Mouse (Mus musculus) embryonic fibroblast, embryonic 13.5 days (primary cell): ENCODE measurements around the gene Vash2. TPM values are rescaled to one million over a fixed set of nuclear protein-coding genes. Genes with fewer than 3 reads are reported as not detected.
A peak's percentile ranks its signal among the peaks of the same experiment; 100 is the strongest.
"Not testable (repeated sequence)": the region's sequence is repeated elsewhere in the genome, so short reads cannot be mapped to it uniquely, and the experiment has no call there.

ENCODE experiments used
- H3K27ac ChIP-seq: 2 replicates; pipeline ENCODE4 v1.5.1; 2012; ENCODE audit warnings: low read length, control low read depth, inconsistent platforms; ENCODE audit not compliant: insufficient read depth
- H3K4me1 ChIP-seq: 2 replicates; pipeline ENCODE4 v1.6.1; 2011; ENCODE audit warnings: low read length; ENCODE audit not compliant: control insufficient read depth, insufficient read depth
- H3K4me3 ChIP-seq: 2 replicates; pipeline ENCODE4 v1.5.1; 2011; ENCODE audit warnings: mild to moderate bottlenecking, control low read depth, low read length; ENCODE audit not compliant: insufficient read depth
- CTCF ChIP-seq: IDR thresholded peaks from 2 replicates; pipeline ENCODE4 v1.5.1; 2011; ENCODE audit warnings: mild to moderate bottlenecking, control low read depth, low read length, moderate library complexity, borderline replicate concordance; ENCODE audit not compliant: insufficient read depth
- POLR2A ChIP-seq: IDR thresholded peaks from 2 replicates; pipeline ENCODE4 v1.6.1; 2011; ENCODE audit warnings: low read depth, mild to moderate bottlenecking, control low read depth, low read length, moderate library complexity
- polyA plus RNA-seq: library from polyadenylated mRNA; stranded (reverse); fragments of >200 nt; gene quantifications from 2 replicates; pipeline ENCODE4 v1.2.4, GENCODE M21; 2011; ENCODE audit warnings: low read depth; ENCODE audit not compliant: missing spikeins, insufficient read length

Vash2 gene
- polyA plus RNA-seq, 1 experiment, result 18.1 TPM

DNA sequence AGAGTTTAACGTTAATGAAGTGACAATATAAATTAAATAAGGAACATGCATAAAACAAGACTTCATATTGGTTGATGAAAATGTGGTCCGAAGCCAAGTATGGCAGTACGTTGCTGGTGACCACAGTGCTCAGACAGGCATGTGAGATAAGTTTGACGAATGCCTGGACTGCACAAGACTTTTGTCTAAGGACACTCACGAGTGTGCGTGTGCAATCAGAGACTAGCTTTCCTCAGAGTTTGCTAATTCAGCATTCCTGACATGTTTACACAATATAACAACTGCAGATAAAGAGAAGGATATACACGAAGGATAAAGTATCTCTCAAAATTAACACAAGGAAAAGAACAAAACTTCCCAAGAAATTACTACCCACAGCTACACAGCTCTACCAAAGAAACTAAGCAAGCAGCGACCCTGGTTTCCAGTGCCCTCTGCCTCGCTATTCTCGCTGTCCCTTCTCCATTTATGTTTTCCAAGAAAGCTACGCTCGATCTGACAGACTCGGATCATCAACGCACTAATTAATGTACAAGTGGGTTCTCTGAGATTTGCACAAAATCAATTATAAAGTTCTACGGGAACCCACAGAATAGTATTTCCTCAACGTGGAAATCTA lies 51.2 kb downstream of the Vash2 start:
- TF ChIP-seq CTCF, result no peak
- TF ChIP-seq POLR2A, result no peak; the same call in none of the 2 replicates
- no peaks in the 10 kb centered on the region for H3K4me1 ChIP-seq
- H3K27ac ChIP-seq, result peak overlapping the region; percentile 99
- H3K4me3 ChIP-seq, result peak overlapping the region; percentile 71

DNA sequence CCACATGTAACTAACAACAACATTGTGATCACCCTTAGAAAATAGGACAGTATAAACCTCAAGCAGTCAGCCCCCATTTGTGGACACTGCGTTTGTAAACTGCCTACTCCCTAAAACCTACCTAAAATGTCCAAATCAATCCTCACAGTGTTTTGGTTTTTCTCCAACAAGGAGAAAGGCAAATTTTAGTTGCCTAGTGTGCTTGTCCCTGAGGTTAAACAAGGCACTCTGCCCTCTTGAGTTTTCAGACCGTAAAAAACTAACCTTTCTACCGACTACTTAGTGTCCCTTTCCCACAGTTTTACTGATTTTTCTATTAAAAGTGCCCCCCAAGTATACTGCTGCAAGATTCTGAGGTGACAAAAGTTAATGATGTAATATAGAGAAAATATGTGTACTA lies 51.8 kb downstream of the Vash2 start:
- H3K4me1 ChIP-seq, result no peaks in the 10 kb centered on the region
- H3K4me3 ChIP-seq, result no peak overlapping the region
- H3K27ac ChIP-seq, result no peak overlapping the region
- TF ChIP-seq POLR2A (no peak), CTCF (no peak)

GRCm38 (mm10) chr1:190924812-190925211 lies 54.3 kb downstream of the Vash2 start, which contains the start of gene Angel2:
Gene Angel2 (plus strand): TSS chr1:190925112.
- not testable (repeated sequence) for H3K27ac ChIP-seq, H3K4me1 ChIP-seq, H3K4me3 ChIP-seq

GRCm38 (mm10) chr1:190919725-190920469 lies 59.2 kb downstream of the Vash2 start:
- Histone ChIP-seq H3K4me3 (no peak overlapping the region), H3K27ac (no peak overlapping the region), H3K4me1 (no peaks in the 10 kb centered on the region)
- TF ChIP-seq CTCF, result no peak
- TF ChIP-seq POLR2A, result no peak

- Histone ChIP-seq H3K4me3 (no peak overlapping the region), H3K27ac (no peak overlapping the region), H3K4me1 (no peaks in the 10 kb centered on the region)
- no peak for TF ChIP-seq CTCF
- TF ChIP-seq POLR2A, result no peak
Observed at GRCm38 (mm10) chr1:190918938-190919337, 60.2 kb downstream of the Vash2 start.

GRCm38 (mm10) chr1:190912623-190913022 lies 66.5 kb downstream of the Vash2 start:
- H3K4me3 ChIP-seq, result no peak overlapping the region
- no peak for TF ChIP-seq POLR2A
- TF ChIP-seq CTCF, result no peak
- no peak overlapping the region for H3K27ac ChIP-seq
- no peaks in the 10 kb centered on the region; the same call in 1 of the 2 replicates for H3K4me1 ChIP-seq

GRCm38 (mm10) chr1:190911415-190912123 lies 67.5 kb downstream of the Vash2 start, which contains the start of gene Rps6kc1:
Gene Rps6kc1 (minus strand): TSS chr1:190911770.
- TF ChIP-seq CTCF (no peak), POLR2A (peak; percentile 84)
- peak within 1 kb of the TSS; percentile 90 for H3K4me3 ChIP-seq
- peak within 1 kb of the TSS; percentile 19; the same call in 1 of the 2 replicates for H3K27ac ChIP-seq
- H3K4me1 ChIP-seq, result no peaks in the 10 kb centered on the region; the same call in 1 of the 2 replicates

GRCm38 (mm10) chr1:190910836-190911235 lies 68.3 kb downstream of the Vash2 start:
- Histone ChIP-seq H3K4me3 (peak overlapping the region; percentile 90), H3K27ac (no peak overlapping the region), H3K4me1 (no peaks in the 10 kb centered on the region; the same call in 1 of the 2 replicates)
- TF ChIP-seq CTCF (no peak), POLR2A (no peak)

DNA sequence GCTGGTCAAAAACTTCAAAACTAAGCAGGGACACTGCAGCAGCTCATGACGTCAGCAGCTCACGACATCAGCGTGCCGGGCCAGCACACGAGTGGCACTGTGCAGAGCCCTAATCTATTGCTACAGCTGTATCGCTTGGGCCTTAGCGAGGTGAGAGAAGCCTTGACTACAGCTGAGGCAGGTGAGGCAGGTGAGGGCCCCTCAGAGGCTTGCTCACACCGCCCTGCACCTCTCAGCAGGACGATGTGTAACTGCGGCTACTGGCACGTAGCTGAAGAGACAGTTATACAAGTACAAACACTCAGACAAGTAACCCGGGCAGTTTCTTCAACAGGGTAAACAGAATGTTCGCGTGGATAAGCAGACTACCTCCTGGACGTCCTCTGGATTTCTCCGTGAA lies 74.4 kb downstream of the Vash2 start:
- no peak overlapping the region for H3K27ac ChIP-seq
- H3K4me3 ChIP-seq, result no peak overlapping the region
- TF ChIP-seq POLR2A, result no peak
- TF ChIP-seq CTCF, result no peak
- peaks cover 14% of the 10 kb centered on the region; the same call in 1 of the 2 replicates for H3K4me1 ChIP-seq

DNA sequence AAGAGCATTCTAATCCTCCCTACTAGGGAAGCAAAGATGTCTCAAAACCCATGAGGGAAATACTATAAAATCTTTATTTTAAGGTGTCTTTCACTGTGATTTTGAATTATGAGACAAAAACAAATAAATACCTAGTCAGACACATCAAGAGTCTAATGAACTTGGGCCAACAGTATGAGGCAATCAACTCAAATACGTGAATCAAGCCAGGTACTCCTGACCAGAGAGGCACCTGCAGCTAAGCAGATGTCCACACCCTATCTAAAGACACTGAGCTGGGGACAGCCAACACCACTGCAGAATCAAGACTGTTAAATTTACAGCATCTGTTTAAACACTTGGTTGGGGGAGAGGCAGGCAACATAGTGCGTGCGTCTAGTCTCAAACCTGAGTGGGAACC lies 75.0 kb downstream of the Vash2 start:
- TF ChIP-seq POLR2A, result no peak
- TF ChIP-seq CTCF, result no peak
- no peak overlapping the region for H3K27ac ChIP-seq
- peaks cover 16% of the 10 kb centered on the region for H3K4me1 ChIP-seq
- H3K4me3 ChIP-seq, result no peak overlapping the region
